Mouse (Mus musculus): ENCODE measurements at regions not wholly inside any gene's neighbourhood (a gene's known extent, or its start where the extent isn't known, plus 50 kb on each side); places are given as distances from the start of the nearest gene placed in this dataset.

DNA sequence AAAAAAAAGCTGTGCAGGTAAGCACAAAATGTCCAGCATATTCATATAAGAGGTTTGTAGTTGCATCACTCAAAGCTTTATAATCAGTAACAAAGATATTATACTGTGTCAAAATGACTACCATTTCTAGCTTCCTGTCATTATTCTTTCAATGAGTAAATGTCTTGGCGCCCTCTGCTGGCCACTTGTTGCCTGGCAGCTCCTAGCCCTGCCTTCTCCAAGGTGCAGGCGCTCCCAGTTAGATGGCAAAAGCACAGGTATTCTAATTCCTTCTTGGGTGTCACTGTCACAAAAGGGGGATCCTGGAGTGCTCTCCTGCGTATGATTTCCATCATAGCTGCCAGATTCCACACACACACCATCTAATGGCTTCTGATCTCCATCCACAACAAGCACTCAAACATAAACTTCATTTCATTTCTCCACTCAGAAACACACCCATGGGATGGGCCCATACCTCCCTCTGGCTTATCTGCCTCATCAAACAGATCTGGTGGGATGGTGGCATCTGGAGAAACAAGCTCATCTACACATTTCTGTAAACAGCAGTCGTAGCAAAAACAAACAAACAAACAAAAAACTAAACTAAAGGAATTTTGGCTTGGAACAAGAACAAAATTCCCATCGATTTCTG lies 49.9 kb upstream of the Paip1 start:
- DNase-seq = peak; percentile 63 to 78
